Mouse (Mus musculus) liver, postnatal 0 days (tissue): ENCODE data around the gene Olfr136.

ENCODE experiments used
- CTCF ChIP-seq: sonication (generic); IDR thresholded peaks from 2 replicates; pipeline ENCODE4 v1.5.1; 2016; ENCODE audit warnings: antibody characterized with exemption, low read depth
- EP300 ChIP-seq: IDR thresholded peaks from 2 replicates; pipeline ENCODE4 v1.6.1; 2016; ENCODE audit warnings: antibody characterized with exemption, low read depth, mild to moderate bottlenecking

DNA sequence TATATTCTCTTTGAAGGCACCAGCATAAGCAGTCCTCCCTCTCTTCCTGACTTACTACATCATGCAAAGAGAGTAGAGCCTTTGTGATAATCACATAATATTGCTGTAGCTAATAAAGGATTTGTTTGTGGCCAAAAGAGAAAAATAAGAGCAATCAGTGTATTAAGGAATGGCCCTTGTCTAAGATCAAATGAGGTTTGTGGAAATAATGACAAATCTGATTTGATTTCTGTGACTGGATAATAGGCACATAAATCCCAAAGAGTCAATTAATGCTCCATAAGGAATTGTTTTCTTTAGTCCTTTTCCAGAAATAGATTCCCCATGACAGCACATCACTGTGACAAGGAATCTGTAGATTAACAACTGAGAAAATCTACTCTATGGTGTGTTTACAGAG lies 22.2 kb upstream of the Olfr136 start, which contains the start of gene Olfr137:
- no peak for TF ChIP-seq CTCF
- no peak for TF ChIP-seq EP300
